In genomic region chr2:136058398-136058797, GRCm38 (mm10) we compare ENCODE assay signal across 9 mouse cellular contexts. TPM values are rescaled to one million over a fixed set of nuclear protein-coding genes. Genes with fewer than 3 reads are reported as not detected.
A peak's percentile ranks its signal among the peaks of the same experiment; 100 is the strongest.
DNase-seq lines count a peak whose midpoint lies in the region; ATAC-seq lines count a peak whose summit lies in the region.
"Had no signal": no experiment of that assay in that cellular context is flagged by ENCODE, and none has a peak within 500 bp of the region (broad histone marks: within the 10 kb centered on the region; RNA-seq: fewer than 3 reads in every experiment).

No protein-coding gene starts in this region.

- H3K36me3 ChIP-seq in intestine, embryonic 15.5 days: no peaks in the 10 kb centered on the region
- no peaks in the 10 kb centered on the region for H3K36me3 ChIP-seq in intestine, embryonic 16.5 days (ENCODE audit: control insufficient read depth, insufficient read depth, low read length)
- no peaks in the 10 kb centered on the region for H3K36me3 ChIP-seq in embryonic facial prominence, embryonic 10.5 days (replicated peaks)
- no peaks in the 10 kb centered on the region for H3K36me3 ChIP-seq in hindbrain, embryonic 10.5 days

- no peak overlapping the region for H3K4me3 ChIP-seq in intestine, embryonic 15.5 days (replicated peaks)
- H3K4me3 ChIP-seq in intestine, embryonic 16.5 days (ENCODE audit: low read length): no peak overlapping the region
- H3K4me3 ChIP-seq in embryonic facial prominence, embryonic 10.5 days: peak overlapping the region; percentile 59
- H3K4me3 ChIP-seq in hindbrain, embryonic 10.5 days: peak overlapping the region; percentile 53

- 8% methylated on average over 7 of the region's 7 CpGs for WGBS in intestine, embryonic 15.5 days
- 6% methylated on average over 7 of the region's 7 CpGs for WGBS in intestine, embryonic 16.5 days
- WGBS in embryonic facial prominence, embryonic 10.5 days: 4% methylated on average over 7 of the region's 7 CpGs
- 4% methylated on average over 7 of the region's 7 CpGs for WGBS in hindbrain, embryonic 10.5 days

- DNase-seq in embryonic facial prominence, embryonic 10.5 days (ENCODE audit: low spot score): peak; percentile 22
- DNase-seq in hindbrain, embryonic 10.5 days (ENCODE audit: low spot score): no peak
- peak; percentile 27 for DNase-seq in neural tube, embryonic 10.5 days (ENCODE audit: extremely low spot score, low spot score)
- no peak for DNase-seq in left cerebral cortex, postnatal 4 days
- no peak for DNase-seq in right cerebral cortex, postnatal 14 days
- no peak for DNase-seq in kidney, postnatal 10 days
- DNase-seq: lung, adult 2 months had no signal

- H3K27me3 ChIP-seq in intestine, embryonic 15.5 days (replicated peaks): peaks cover 34% of the 10 kb centered on the region
- peaks cover 34% of the 10 kb centered on the region for H3K27me3 ChIP-seq in intestine, embryonic 16.5 days (replicated peaks; ENCODE audit: control insufficient read depth, insufficient read depth, low read length)
- peaks cover 53% of the 10 kb centered on the region for H3K27me3 ChIP-seq in embryonic facial prominence, embryonic 10.5 days (replicated peaks; ENCODE audit: low read depth, poor library complexity, severe bottlenecking)
- peaks cover 52% of the 10 kb centered on the region for H3K27me3 ChIP-seq in hindbrain, embryonic 10.5 days (ENCODE audit: insufficient read depth, poor library complexity, severe bottlenecking)

- no peak overlapping the region for H3K27ac ChIP-seq in intestine, embryonic 15.5 days
- H3K27ac ChIP-seq in intestine, embryonic 16.5 days (ENCODE audit: low read length): no peak overlapping the region
- no peak overlapping the region for H3K27ac ChIP-seq in embryonic facial prominence, embryonic 10.5 days (replicated peaks)
- H3K27ac ChIP-seq in hindbrain, embryonic 10.5 days: peak overlapping the region; percentile 76; the same call in 1 of the 2 replicates

- peak overlapping the region; percentile 40; the same call in 1 of the 2 replicates for H3K4me2 ChIP-seq in intestine, embryonic 15.5 days (replicated peaks)
- no peak overlapping the region for H3K4me2 ChIP-seq in intestine, embryonic 16.5 days (ENCODE audit: low read depth, low read length)

- intact Hi-C loops in left cerebral cortex, postnatal 4 days (cut with DNase I): no loop called here

- peaks cover 5% of the 10 kb centered on the region; the same call in 1 of the 2 replicates for H3K4me1 ChIP-seq in intestine, embryonic 15.5 days (replicated peaks)
- no peaks in the 10 kb centered on the region for H3K4me1 ChIP-seq in intestine, embryonic 16.5 days (ENCODE audit: control insufficient read depth, insufficient read depth, low read length)
- peaks cover 28% of the 10 kb centered on the region for H3K4me1 ChIP-seq in embryonic facial prominence, embryonic 10.5 days
- peaks cover 23% of the 10 kb centered on the region for H3K4me1 ChIP-seq in hindbrain, embryonic 10.5 days (replicated peaks)

- H3K9me3 ChIP-seq in intestine, embryonic 15.5 days: no peaks in the 10 kb centered on the region
- no peaks in the 10 kb centered on the region for H3K9me3 ChIP-seq in intestine, embryonic 16.5 days (ENCODE audit: control insufficient read depth, low read length)
- H3K9me3 ChIP-seq in embryonic facial prominence, embryonic 10.5 days: no peaks in the 10 kb centered on the region
- no peaks in the 10 kb centered on the region for H3K9me3 ChIP-seq in hindbrain, embryonic 10.5 days

- H3K9ac ChIP-seq in intestine, embryonic 15.5 days: no peak overlapping the region
- no peak overlapping the region for H3K9ac ChIP-seq in intestine, embryonic 16.5 days (ENCODE audit: low read depth, low read length)

- no peak for ATAC-seq in intestine, embryonic 15.5 days
- no peak for ATAC-seq in intestine, embryonic 16.5 days

RNA-seq across cellular contexts. Expression of gene Lamp5, which starts 6.4 kb away (rescaled TPM):
- 0.28 TPM in 1 of 2 replicates, not detected in the other for polyA plus RNA-seq in intestine, embryonic 15.5 days (2015; fragmentation: Nextera tagmentation; extraction: Ambion mirVana)
- not detected in 2 replicates for polyA plus RNA-seq in intestine, embryonic 16.5 days (2015; fragmentation: Nextera tagmentation; extraction: Ambion mirVana)
- polyA plus RNA-seq in embryonic facial prominence, embryonic 10.5 days (2016; fragmentation: Nextera tagmentation; extraction: Ambion mirVana): 2.4 and 4.7 TPM in 2 replicates
- 8.6 and 64.0 TPM in 2 replicates for polyA plus RNA-seq in hindbrain, embryonic 10.5 days (2016; fragmentation: Nextera tagmentation; extraction: Ambion mirVana)
- total RNA-seq in left cerebral cortex, postnatal 4 days (2021): 1 to 10 TPM; 6.9 to 7.7 TPM
- polyA plus RNA-seq: lung, adult 2 months had no signal

Comparison
In these comparisons a context has a peak if more than half of its experiments do, and no peak if none do; other contexts are left out.
1. H3K4me3 ChIP-seq: peak in embryonic facial prominence, embryonic 10.5 days (single experiment) and hindbrain, embryonic 10.5 days (single experiment); none in intestine, embryonic 15.5 days (single experiment) and intestine, embryonic 16.5 days (single experiment).
2. DNase-seq: peak in embryonic facial prominence, embryonic 10.5 days (single experiment) and neural tube, embryonic 10.5 days (single experiment); none in hindbrain, embryonic 10.5 days (single experiment), left cerebral cortex, postnatal 4 days (single experiment), right cerebral cortex, postnatal 14 days (single experiment) and kidney, postnatal 10 days (single experiment).